Mouse (Mus musculus) kidney, postnatal 0 days (tissue): Measurements from ENCODE around the gene Cant1. TPM values are rescaled to one million over a fixed set of nuclear protein-coding genes. Genes with fewer than 3 reads are reported as not detected.
A peak's percentile ranks its signal among the peaks of the same experiment; 100 is the strongest.

Source experiments
- ATAC-seq: fragments of 200-750 bp; cut with Nextera tagmentation; replicated peaks from 2 replicates; pipeline ENCODE4 v1.8.0; 2017; ENCODE audit warnings: low read depth, moderate number of reproducible peaks, moderate TSS enrichment, moderate library complexity; ENCODE audit not compliant: low FRiP score
- DNase-seq: peaks from one replicate; pipeline ENCODE4 v3.0.0-alpha.2; 2016; ENCODE audit warnings: low spot score
- H3K27ac ChIP-seq: fragments of 300-500 bp; sonication (generic); 2 replicates; pipeline ENCODE4 v1.5.1; 2014; ENCODE audit warnings: mild to moderate bottlenecking
- H3K27me3 ChIP-seq: fragments of 300-500 bp; sonication (generic); 2 replicates; pipeline ENCODE4 v1.6.1; 2014; ENCODE audit warnings: low read length, mixed read lengths; ENCODE audit not compliant: insufficient read depth
- H3K36me3 ChIP-seq: fragments of 300-500 bp; sonication (generic); 2 replicates; pipeline ENCODE4 v1.6.1; 2014; ENCODE audit warnings: low read length, mixed read lengths; ENCODE audit not compliant: insufficient read depth
- H3K4me1 ChIP-seq: fragments of 300-500 bp; sonication (generic); replicated peaks from 2 replicates; pipeline ENCODE4 v1.6.1; 2014; ENCODE audit warnings: antibody characterized with exemption, low read length, mixed read lengths; ENCODE audit not compliant: insufficient read depth
- H3K4me2 ChIP-seq: fragments of 300-500 bp; sonication (generic); 2 replicates; pipeline ENCODE4 v1.6.1; 2014; ENCODE audit warnings: mild to moderate bottlenecking, low read length, moderate library complexity, mixed read lengths
- H3K4me3 ChIP-seq: fragments of 300-500 bp; sonication (generic); replicated peaks from 2 replicates; pipeline ENCODE4 v1.5.1; 2014; ENCODE audit warnings: low read depth, low read length
- H3K9ac ChIP-seq: fragments of 300-500 bp; sonication (generic); 2 replicates; pipeline ENCODE4 v1.6.1; 2014; ENCODE audit warnings: low read depth, low read length
- H3K9me3 ChIP-seq: fragments of 300-500 bp; sonication (generic); replicated peaks from 2 replicates; pipeline ENCODE4 v1.6.1; 2016; ENCODE audit warnings: low read length, inconsistent platforms, mixed read lengths
- CTCF ChIP-seq: IDR thresholded peaks from 2 replicates; pipeline ENCODE4 v1.5.1; 2016; ENCODE audit warnings: antibody characterized with exemption, low read depth, mild to moderate bottlenecking, moderate library complexity
- WGBS: fragments of 180-500 bp; shearing (Covaris S2); extraction: QIAGEN DNeasy Blood & Tissue Kit; methylation state at CpG from one replicate; pipeline ENCODE4 v1.1.7; 2014; 5-methylcytosine and 5-hydroxymethylcytosine counted together
- polyA plus RNA-seq: library from polyadenylated mRNA; unstranded; fragments of >200 nt; fragmentation: Nextera tagmentation; extraction: Ambion mirVana; gene quantifications from 2 replicates; pipeline ENCODE4 v1.2.1, GENCODE M21; 2015

The Cant1 gene
- polyA plus RNA-seq, 1 experiment from 2014 or later: 25.7 TPM

DNA sequence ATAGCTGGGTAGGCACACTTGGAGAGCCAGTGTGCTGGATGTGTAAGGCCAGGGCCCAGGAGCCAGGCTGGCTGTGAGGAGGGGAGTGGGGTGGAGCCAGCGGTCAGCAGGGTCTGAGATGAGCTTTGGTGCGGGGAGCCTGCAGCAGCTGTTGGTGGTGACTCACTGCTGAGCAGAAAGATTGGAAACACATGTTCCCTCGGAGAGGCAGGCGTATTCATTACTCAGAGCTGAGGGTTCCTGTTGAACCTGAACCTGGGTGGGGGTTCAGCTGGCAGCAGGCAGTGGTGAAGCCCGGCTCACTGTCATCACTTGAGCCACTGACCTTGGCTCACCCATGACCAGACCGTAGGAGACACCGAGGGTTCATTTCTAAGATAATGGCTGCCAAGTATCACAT is 53.7 kb downstream of the Cant1 start:
- no peaks in the 10 kb centered on the region for H3K9me3 ChIP-seq
- 37% methylated on average over 7 of the region's 7 CpGs for WGBS
- H3K27ac ChIP-seq: peak overlapping the region; percentile 47; the same call in 1 of the 2 replicates
- ATAC-seq: peak; percentile 23
- peak; percentile 87 for DNase-seq
- no peak for TF ChIP-seq CTCF
- no peaks in the 10 kb centered on the region for H3K36me3 ChIP-seq
- no peak overlapping the region for H3K4me2 ChIP-seq
- H3K4me3 ChIP-seq: no peak overlapping the region
- no peaks in the 10 kb centered on the region for H3K27me3 ChIP-seq
- no peak overlapping the region for H3K9ac ChIP-seq
- H3K4me1 ChIP-seq: peaks cover 26% of the 10 kb centered on the region

DNA sequence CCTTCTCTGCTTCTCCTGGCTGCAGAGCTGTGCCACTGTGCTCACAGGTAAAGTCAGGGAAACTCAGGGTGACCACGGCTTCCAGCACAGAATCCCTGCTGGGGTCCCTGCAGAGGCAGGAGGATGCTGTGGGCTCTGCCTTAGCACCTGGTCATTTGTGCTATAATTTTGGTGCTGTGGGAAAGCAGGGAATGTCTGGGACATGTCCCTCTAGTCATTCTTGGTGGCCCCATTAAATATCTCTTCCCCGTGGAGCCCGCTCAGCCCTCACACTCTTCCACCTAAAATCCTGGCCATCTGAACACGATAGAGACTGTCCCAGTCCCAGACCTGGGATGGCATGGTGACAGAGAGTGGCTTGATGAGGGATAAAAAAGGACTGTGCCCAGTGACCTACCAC is 54.9 kb downstream of the Cant1 start:
- Histone ChIP-seq H3K27me3 (no peaks in the 10 kb centered on the region), H3K9ac (no peak overlapping the region), H3K4me3 (no peak overlapping the region), H3K9me3 (no peaks in the 10 kb centered on the region), H3K4me1 (peaks cover 26% of the 10 kb centered on the region), H3K4me2 (no peak overlapping the region), H3K27ac (no peak overlapping the region), H3K36me3 (no peaks in the 10 kb centered on the region)
- DNase-seq: no peak
- no peak for TF ChIP-seq CTCF
- 80% methylated on average over 4 of the region's 4 CpGs for WGBS
- no peak for ATAC-seq

DNA sequence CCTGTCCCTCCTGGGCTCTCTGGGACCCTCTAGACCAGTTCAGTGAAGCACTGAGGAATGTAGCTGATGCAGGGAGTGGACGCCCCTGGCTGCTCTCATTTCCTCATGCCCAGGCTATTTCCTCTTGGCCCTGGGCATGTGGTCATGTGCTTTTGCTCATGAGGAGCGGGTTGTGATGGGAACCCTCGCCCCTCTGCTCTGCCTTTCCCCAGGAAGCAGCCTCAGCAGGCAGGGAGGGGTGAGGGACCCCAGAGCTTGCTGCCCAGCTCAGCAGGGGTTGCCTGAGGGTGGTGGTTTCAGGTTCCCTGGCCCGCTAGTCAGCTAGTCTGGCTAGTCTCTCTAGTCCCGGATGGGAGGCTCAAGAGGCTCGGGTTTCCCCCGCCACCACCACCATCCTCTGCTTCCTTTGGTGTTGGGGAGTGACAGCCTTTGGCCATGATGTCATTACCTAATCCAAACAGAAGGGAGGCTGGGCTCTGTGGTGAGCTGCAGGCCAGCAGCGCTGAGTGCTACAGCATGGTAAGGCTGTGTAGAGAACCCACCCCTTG is 55.8 kb downstream of the Cant1 start:
- Histone ChIP-seq H3K27me3 (no peaks in the 10 kb centered on the region), H3K9me3 (no peaks in the 10 kb centered on the region), H3K9ac (peak overlapping the region; percentile 42; the same call in 1 of the 2 replicates), H3K4me3 (no peak overlapping the region), H3K4me2 (peak overlapping the region; percentile 30; the same call in 1 of the 2 replicates), H3K27ac (peak overlapping the region; percentile 83), H3K36me3 (no peaks in the 10 kb centered on the region), H3K4me1 (peaks cover 26% of the 10 kb centered on the region)
- ATAC-seq (peak; percentile 81), DNase-seq (peak; percentile 94)
- TF ChIP-seq CTCF: no peak
- under 1% methylated on average over 8 of the region's 8 CpGs for WGBS

DNA sequence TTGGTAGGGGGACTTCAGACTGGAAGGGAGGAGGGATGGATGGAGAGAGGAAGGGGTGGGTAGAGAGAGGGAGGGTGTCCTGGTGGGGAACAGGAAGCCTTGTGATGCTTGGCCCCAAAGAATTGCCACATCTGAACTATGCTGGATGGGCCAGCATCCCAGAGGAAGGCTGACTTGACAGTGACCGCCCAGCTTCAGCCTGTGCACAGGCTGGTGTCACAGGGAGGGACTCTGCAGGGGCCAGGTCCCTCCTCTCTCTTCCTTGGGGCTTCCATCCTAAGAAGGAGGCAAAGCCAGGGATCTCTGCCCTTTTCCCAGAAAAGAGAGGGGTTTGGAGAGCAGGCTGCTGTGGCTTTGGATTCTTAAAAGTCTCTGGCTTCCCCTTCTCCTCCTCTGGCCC is 56.4 kb downstream of the Cant1 start:
- Histone ChIP-seq H3K4me2 (no peak overlapping the region; the same call in 1 of the 2 replicates), H3K4me1 (peaks cover 26% of the 10 kb centered on the region), H3K9ac (0 out of 2 replicates have a peak overlapping the region, but pooled peaks have one; percentile 42), H3K27me3 (no peaks in the 10 kb centered on the region), H3K36me3 (no peaks in the 10 kb centered on the region), H3K9me3 (no peaks in the 10 kb centered on the region), H3K4me3 (no peak overlapping the region), H3K27ac (peak overlapping the region; percentile 83)
- WGBS: 9% methylated on average over 1 of the region's 1 CpGs
- no peak for TF ChIP-seq CTCF
- DNase-seq (peak; percentile 23), ATAC-seq (no peak)

DNA sequence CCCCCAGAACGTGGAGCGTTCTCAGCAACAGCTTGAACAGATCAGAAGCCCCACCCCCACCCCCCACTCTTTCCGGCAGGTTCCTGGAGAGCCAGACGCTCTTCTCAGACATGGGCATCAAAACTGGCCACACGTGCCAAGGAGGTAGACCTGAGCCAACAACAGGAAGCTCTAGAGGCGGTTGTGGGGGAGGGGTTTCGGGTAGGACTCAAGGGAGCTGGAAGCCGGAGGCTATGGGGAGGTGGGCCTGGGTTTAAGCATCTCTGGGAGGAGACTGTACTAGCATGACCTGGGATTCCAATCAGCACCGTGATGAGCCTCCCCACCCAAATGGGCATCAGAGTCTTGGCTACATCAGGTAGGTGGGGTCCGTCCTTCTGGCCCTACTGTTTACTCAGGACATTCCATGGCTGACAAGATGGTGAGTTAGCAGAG is 58.0 kb downstream of the Cant1 start:
- Histone ChIP-seq H3K36me3 (no peaks in the 10 kb centered on the region), H3K4me3 (no peak overlapping the region), H3K9ac (no peak overlapping the region), H3K27ac (no peak overlapping the region), H3K4me1 (peaks cover 26% of the 10 kb centered on the region), H3K27me3 (no peaks in the 10 kb centered on the region), H3K4me2 (no peak overlapping the region), H3K9me3 (no peaks in the 10 kb centered on the region)
- WGBS: 41% methylated on average over 10 of the region's 10 CpGs
- no peak for ATAC-seq
- peak; percentile 17 for DNase-seq
- no peak for TF ChIP-seq CTCF

DNA sequence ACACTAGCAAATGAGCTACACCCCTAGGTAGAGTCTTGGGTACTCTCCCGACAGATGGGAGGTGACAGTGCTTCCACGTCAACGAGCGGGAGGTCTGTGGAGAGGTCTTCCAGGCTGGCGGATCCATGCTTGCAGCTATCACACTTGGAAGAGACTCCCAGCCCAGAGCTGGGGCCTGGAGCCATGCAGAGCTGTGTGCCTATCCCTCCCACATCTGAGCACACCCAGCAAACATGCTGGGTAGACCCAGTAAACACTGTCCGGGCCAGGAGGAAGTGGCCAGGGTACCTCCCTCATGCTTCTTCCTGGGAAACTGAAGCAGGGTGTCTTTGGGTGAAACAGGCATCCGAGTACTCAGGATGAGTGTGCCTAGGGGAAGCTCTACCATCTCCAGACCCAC is 58.4 kb downstream of the Cant1 start:
- Histone ChIP-seq H3K4me3 (no peak overlapping the region), H3K27ac (no peak overlapping the region), H3K9ac (no peak overlapping the region), H3K9me3 (no peaks in the 10 kb centered on the region), H3K4me1 (peaks cover 26% of the 10 kb centered on the region), H3K4me2 (no peak overlapping the region), H3K36me3 (no peaks in the 10 kb centered on the region), H3K27me3 (no peaks in the 10 kb centered on the region)
- 51% methylated on average over 7 of the region's 7 CpGs for WGBS
- TF ChIP-seq CTCF: no peak
- DNase-seq (no peak), ATAC-seq (no peak)

Other genes with a start within 250 kb of the Cant1 start
- gene Cyth1, start 170.5 kb downstream of the Cant1 start, polyA plus RNA-seq: 16.7 and 17.3 TPM in 2 replicates
- gene Usp36, start 128.8 kb downstream of the Cant1 start, polyA plus RNA-seq: 10.9 and 11.9 TPM in 2 replicates
- 0.46 and 0.54 TPM in 2 replicates for gene Cep295nl, start 76.6 kb downstream of the Cant1 start, polyA plus RNA-seq
- 81.0 and 88.4 TPM in 2 replicates for gene Timp2, start 63.3 kb downstream of the Cant1 start, polyA plus RNA-seq
- 68.8 and 80.3 TPM in 2 replicates for gene Lgals3bp, start 17.0 kb downstream of the Cant1 start, polyA plus RNA-seq
- gene C1qtnf1, start 9.1 kb upstream of the Cant1 start, polyA plus RNA-seq: 13.0 and 15.0 TPM in 2 replicates
- gene Engase, start 57.7 kb upstream of the Cant1 start, polyA plus RNA-seq: 5.3 and 5.8 TPM in 2 replicates